Mouse (Mus musculus) testis, postnatal 10 days (tissue): Measurements from ENCODE around the gene Rffl.

ENCODE experiments used
- DNase-seq: peaks from one replicate; pipeline ENCODE4 v3.0.0; 2021; ENCODE audit warnings: low spot score

Gene Rffl

GRCm38 (mm10) chr11:82764438-82764924, 106.5 kb downstream of the Rffl start:
- DNase-seq, result no peak

GRCm38 (mm10) chr11:82763742-82764437, 107.1 kb downstream of the Rffl start, which contains the start of the genes Cct6b and Zfp830:
TSS of gene Cct6b (minus strand) at chr11:82764321.
TSS of gene Zfp830 (plus strand) at chr11:82764345.
- DNase-seq, result peak; percentile 97

GRCm38 (mm10) chr11:82763261-82763660, 107.7 kb downstream of the Rffl start:
- no peak for DNase-seq

GRCm38 (mm10) chr11:82762286-82762829, 108.7 kb downstream of the Rffl start:
- no peak for DNase-seq

GRCm38 (mm10) chr11:82755919-82756318, 115.1 kb downstream of the Rffl start:
- DNase-seq, result no peak
